Mouse (Mus musculus): Measurements from ENCODE around the gene Smad6. TPM values are rescaled to one million over a fixed set of nuclear protein-coding genes. Genes with fewer than 3 reads are reported as not detected.

The Smad6 gene
- polyA plus RNA-seq, 1 experiment from 2014 or later = 19.3 TPM

DNA sequence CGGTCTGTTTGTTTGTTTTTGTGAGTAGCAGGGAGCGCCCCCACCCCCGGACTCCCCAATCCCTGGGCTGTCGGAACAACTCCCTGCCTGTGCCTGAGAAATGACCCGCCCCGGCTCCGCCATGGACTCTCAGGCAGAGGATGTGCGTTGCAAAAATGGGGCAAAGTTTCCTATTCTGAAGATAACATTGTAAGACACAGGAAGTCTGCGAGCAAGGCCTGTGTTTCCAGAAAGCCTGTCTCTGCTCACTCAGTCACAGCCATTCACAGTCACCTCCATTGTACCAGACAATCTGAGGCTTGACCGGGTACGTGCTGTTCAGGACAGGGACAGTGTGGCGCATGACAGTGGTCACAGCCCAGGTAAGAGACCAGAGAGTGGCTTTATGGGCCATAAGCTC is 51.5 kb downstream of the Smad6 start:
- 38% methylated on average over 12 of the region's 12 CpGs for WGBS

DNA sequence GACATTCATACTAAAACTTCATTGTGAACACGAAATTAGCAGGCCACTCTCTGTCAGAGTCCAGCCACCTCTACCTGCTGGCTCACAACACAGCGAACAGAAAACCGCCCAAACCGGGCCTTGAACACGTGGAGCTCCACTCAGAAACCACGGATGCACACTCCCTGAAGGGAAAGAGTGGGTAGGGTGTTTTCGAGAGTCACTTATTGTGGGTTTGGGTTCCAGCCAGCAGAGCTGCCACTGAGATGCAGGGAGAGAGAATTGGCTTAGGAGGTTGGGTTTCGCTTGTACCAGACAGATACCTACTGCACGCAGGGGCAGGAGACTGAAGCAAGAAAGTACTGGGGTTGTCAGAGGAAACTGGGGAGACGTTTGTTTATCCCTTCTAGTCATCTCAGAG is 52.4 kb downstream of the Smad6 start:
- peak overlapping the region; percentile 68 for H3K9ac ChIP-seq

More for the DNA sequence above, 51.5 kb downstream of the Smad6 start:
- Histone ChIP-seq H3K4me3 (no peak overlapping the region), H3K4me2 (peak overlapping the region; percentile 52), H3K9ac (peak overlapping the region; percentile 67), H3K27me3 (replicated peaks) (no peaks in the 10 kb centered on the region), H3K9me3 (no peaks in the 10 kb centered on the region), H3K4me1 (peaks cover 99% of the 10 kb centered on the region), H3K27ac (replicated peaks) (peak overlapping the region; percentile 95), H3K36me3 (peaks cover 17% of the 10 kb centered on the region)
- ATAC-seq (ENCODE audit: extremely low read depth, insufficient number of reproducible peaks, low FRiP score, low TSS enrichment) = no peak

GRCm38 (mm10) chr9:63968592-63968991 is 53.3 kb downstream of the Smad6 start:
- H3K36me3 ChIP-seq = peaks cover 16% of the 10 kb centered on the region
- peaks cover 99% of the 10 kb centered on the region for H3K4me1 ChIP-seq
- H3K9me3 ChIP-seq = no peaks in the 10 kb centered on the region
- peak overlapping the region; percentile 95 for H3K27ac ChIP-seq (replicated peaks)
- no peaks in the 10 kb centered on the region for H3K27me3 ChIP-seq (replicated peaks)
- peak; percentile 75 for ATAC-seq (ENCODE audit: extremely low read depth, insufficient number of reproducible peaks, low FRiP score, low TSS enrichment)
- 18% methylated on average over 9 of the region's 9 CpGs for WGBS
- H3K9ac ChIP-seq = peak overlapping the region; percentile 68
- H3K4me2 ChIP-seq = peak overlapping the region; percentile 52
- H3K4me3 ChIP-seq = peak overlapping the region; percentile 22

More for the DNA sequence above, 52.4 kb downstream of the Smad6 start:
- Histone ChIP-seq H3K27me3 (replicated peaks) (no peaks in the 10 kb centered on the region), H3K36me3 (peaks cover 16% of the 10 kb centered on the region), H3K9me3 (no peaks in the 10 kb centered on the region), H3K27ac (replicated peaks) (peak overlapping the region; percentile 95), H3K4me1 (peaks cover 99% of the 10 kb centered on the region), H3K4me3 (no peak overlapping the region), H3K4me2 (peak overlapping the region; percentile 52)
- no peak for ATAC-seq (ENCODE audit: extremely low read depth, insufficient number of reproducible peaks, low FRiP score, low TSS enrichment)
- WGBS = 68% methylated on average over 10 of the region's 10 CpGs

DNA sequence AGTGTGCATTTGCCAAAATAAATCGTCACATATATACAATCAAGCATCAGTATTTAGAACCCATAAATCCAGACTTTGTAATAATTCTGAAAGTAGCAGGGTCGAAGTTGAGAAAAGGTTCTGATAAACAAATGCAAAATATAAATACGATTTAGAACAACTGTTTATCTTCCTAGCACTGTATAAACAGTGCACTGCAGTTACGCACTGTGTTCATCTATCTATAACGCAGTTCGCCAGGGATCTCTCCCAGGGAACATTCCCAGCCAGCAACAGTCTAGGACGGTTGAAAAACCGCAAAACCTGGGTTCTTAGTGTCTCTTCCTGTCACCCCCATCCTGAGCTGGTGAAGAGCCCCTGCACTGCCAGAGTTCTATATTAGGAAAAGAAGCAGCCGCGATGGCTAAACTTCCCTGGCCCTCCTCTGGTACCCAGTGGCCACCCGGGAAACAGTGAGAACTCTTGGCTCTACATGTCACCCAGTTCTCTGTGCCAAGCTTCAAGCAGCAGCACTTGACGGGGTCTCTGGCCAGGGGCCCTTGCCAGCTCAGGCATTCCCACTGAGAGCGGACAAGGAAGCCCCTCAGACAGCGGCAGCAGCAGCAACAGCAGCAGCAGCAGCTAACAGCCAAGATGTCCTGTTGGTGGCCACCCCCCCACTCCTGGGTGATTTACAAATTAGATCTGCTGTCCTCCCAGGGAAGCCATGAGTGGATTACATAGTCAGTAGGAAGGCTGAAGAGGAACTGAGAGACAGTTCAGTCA is 54.3 kb downstream of the Smad6 start:
- Histone ChIP-seq H3K4me2 (peak overlapping the region; percentile 52), H3K27ac (replicated peaks) (peak overlapping the region; percentile 95), H3K36me3 (peaks cover 7% of the 10 kb centered on the region), H3K9me3 (no peaks in the 10 kb centered on the region), H3K4me1 (peaks cover 99% of the 10 kb centered on the region), H3K27me3 (replicated peaks) (no peaks in the 10 kb centered on the region), H3K9ac (peak overlapping the region; percentile 66), H3K4me3 (peak overlapping the region; percentile 22)
- ATAC-seq (ENCODE audit: extremely low read depth, insufficient number of reproducible peaks, low FRiP score, low TSS enrichment) = no peak
- 38% methylated on average over 14 of the region's 14 CpGs for WGBS

DNA sequence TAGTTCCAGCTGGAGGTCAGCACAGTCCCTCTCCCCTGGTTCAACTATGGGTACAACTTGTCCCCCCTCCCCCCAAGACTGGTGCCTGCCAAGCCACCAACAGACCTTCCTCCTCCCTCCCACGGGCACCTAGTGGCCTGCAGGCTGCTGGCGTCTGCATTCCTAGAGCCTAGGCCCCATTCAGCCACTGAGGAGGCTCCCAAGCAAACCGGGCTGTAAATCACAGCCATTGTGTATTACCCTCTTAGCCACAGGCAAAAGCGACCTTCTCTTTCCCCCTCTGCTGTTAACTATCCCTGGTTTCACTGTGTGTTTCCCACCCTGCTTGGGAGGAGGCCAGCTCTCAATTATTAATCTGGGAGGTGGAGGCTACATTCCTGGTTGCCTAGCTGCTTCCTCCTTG is 56.3 kb downstream of the Smad6 start:
- H3K36me3 ChIP-seq = no peaks in the 10 kb centered on the region
- ATAC-seq (ENCODE audit: extremely low read depth, insufficient number of reproducible peaks, low FRiP score, low TSS enrichment) = no peak
- no peaks in the 10 kb centered on the region for H3K27me3 ChIP-seq (replicated peaks)
- H3K27ac ChIP-seq (replicated peaks) = peak overlapping the region; percentile 94
- H3K9me3 ChIP-seq = no peaks in the 10 kb centered on the region
- no peak overlapping the region for H3K4me3 ChIP-seq
- 18% methylated on average over 4 of the region's 4 CpGs for WGBS
- H3K4me1 ChIP-seq = peaks cover 100% of the 10 kb centered on the region
- H3K9ac ChIP-seq = peak overlapping the region; percentile 66
- peak overlapping the region; percentile 25; the same call in 1 of the 2 replicates for H3K4me2 ChIP-seq

GRCm38 (mm10) chr9:63961881-63962280 is 60.0 kb downstream of the Smad6 start:
- Histone ChIP-seq H3K4me2 (no peak overlapping the region), H3K36me3 (no peaks in the 10 kb centered on the region), H3K9me3 (no peaks in the 10 kb centered on the region), H3K27ac (replicated peaks) (peak overlapping the region; percentile 94), H3K9ac (peak overlapping the region; percentile 72), H3K27me3 (replicated peaks) (no peaks in the 10 kb centered on the region), H3K4me3 (no peak overlapping the region), H3K4me1 (peaks cover 100% of the 10 kb centered on the region)
- ATAC-seq (ENCODE audit: extremely low read depth, insufficient number of reproducible peaks, low FRiP score, low TSS enrichment) = no peak
- WGBS = 53% methylated on average over 6 of the region's 6 CpGs

- Histone ChIP-seq H3K27me3 (replicated peaks) (no peaks in the 10 kb centered on the region), H3K9ac (peak overlapping the region; percentile 80), H3K27ac (replicated peaks) (peak overlapping the region; percentile 94), H3K4me1 (peaks cover 100% of the 10 kb centered on the region), H3K36me3 (no peaks in the 10 kb centered on the region), H3K9me3 (no peaks in the 10 kb centered on the region), H3K4me3 (no peak overlapping the region), H3K4me2 (peak overlapping the region; percentile 60)
- WGBS = 17% methylated on average over 4 of the region's 4 CpGs
- ATAC-seq (ENCODE audit: extremely low read depth, insufficient number of reproducible peaks, low FRiP score, low TSS enrichment) = no peak
Observed at GRCm38 (mm10) chr9:63960829-63961185, 61.1 kb downstream of the Smad6 start.

- Histone ChIP-seq H3K27me3 (replicated peaks) (no peaks in the 10 kb centered on the region), H3K36me3 (no peaks in the 10 kb centered on the region), H3K4me2 (peak overlapping the region; percentile 60), H3K9me3 (no peaks in the 10 kb centered on the region), H3K4me1 (peaks cover 100% of the 10 kb centered on the region), H3K27ac (replicated peaks) (peak overlapping the region; percentile 94), H3K9ac (peak overlapping the region; percentile 80), H3K4me3 (0 out of 2 replicates have a peak overlapping the region, but pooled peaks have one; percentile 21)
- WGBS = 6% methylated on average over 21 of the region's 21 CpGs
- ATAC-seq (ENCODE audit: extremely low read depth, insufficient number of reproducible peaks, low FRiP score, low TSS enrichment) = peak; percentile 4; the same call in 1 of the 2 replicates
Observed at GRCm38 (mm10) chr9:63959933-63960828, 61.7 kb downstream of the Smad6 start.

- peaks cover 100% of the 10 kb centered on the region for H3K4me1 ChIP-seq
- 32% methylated on average over 17 of the region's 17 CpGs for WGBS
- H3K4me2 ChIP-seq = peak overlapping the region; percentile 60
- peak overlapping the region; percentile 80 for H3K9ac ChIP-seq
- no peak for ATAC-seq (ENCODE audit: extremely low read depth, insufficient number of reproducible peaks, low FRiP score, low TSS enrichment)
- H3K27me3 ChIP-seq (replicated peaks) = no peaks in the 10 kb centered on the region
- peak overlapping the region; percentile 94 for H3K27ac ChIP-seq (replicated peaks)
- peaks cover 4% of the 10 kb centered on the region; the same call in 1 of the 2 replicates for H3K36me3 ChIP-seq
- no peaks in the 10 kb centered on the region for H3K9me3 ChIP-seq
- H3K4me3 ChIP-seq = peak overlapping the region; percentile 17; the same call in 1 of the 2 replicates
Observed at GRCm38 (mm10) chr9:63959129-63959932, 62.5 kb downstream of the Smad6 start.

DNA sequence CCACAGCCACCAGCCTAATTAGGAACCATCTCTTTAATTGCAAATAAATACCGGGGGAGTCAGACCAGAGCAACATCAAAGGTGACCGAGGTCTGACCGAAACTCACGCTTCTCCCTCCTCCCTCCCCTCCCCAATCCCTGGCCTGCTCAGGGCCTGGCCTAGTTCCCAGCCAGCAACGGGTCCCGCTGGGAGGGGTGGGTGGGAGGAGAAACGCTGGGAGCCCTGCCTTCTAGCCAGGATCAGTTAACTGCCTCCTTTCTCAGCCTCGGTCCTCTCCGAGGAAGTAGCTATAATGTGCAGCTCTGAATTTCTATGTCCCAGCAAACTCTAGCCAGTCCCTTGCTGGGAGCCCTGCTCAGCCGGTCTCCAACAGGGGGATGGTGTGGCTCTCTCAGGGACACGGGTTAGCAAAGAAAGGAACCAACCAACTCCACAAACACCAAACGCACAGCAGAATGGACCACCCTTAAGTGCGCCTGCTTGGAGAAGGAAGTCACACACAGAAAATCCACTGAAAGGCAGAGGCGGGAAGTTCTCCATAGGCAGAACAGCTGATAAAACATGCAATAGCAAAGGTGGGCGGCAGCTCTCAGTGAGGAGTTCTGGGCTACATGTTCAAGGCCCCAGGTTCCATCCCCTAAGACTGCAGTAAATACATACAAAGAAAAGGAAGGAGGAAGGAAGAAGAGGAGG is 63.4 kb downstream of the Smad6 start:
- WGBS = 13% methylated on average over 15 of the region's 15 CpGs
- Histone ChIP-seq H3K27me3 (replicated peaks) (no peaks in the 10 kb centered on the region), H3K27ac (replicated peaks) (peak overlapping the region; percentile 94), H3K4me1 (peaks cover 99% of the 10 kb centered on the region), H3K4me3 (peak overlapping the region; percentile 17), H3K9me3 (no peaks in the 10 kb centered on the region), H3K36me3 (peaks cover 9% of the 10 kb centered on the region), H3K4me2 (peak overlapping the region; percentile 60), H3K9ac (peak overlapping the region; percentile 80)
- ATAC-seq (ENCODE audit: extremely low read depth, insufficient number of reproducible peaks, low FRiP score, low TSS enrichment) = 0 out of 2 replicates have a peak, but pooled peaks have one; percentile 15

Data from heart, embryonic 13.5 days (tissue).